8 mouse cellular contexts compared by ENCODE assay signal in genomic region chr14:106439282-106439681, GRCm38 (mm10).
DNase-seq lines count a peak whose midpoint lies in the region; ATAC-seq lines count a peak whose summit lies in the region.

No protein-coding gene starts in this region.

- no peak for ATAC-seq in CD4-positive, CD25-positive, alpha-beta regulatory T cell, adult 4 months

- peak; percentile 4 for DNase-seq in CD4-positive, CD25-positive, alpha-beta regulatory T cell, adult 2 months (ENCODE audit: low read depth, low spot score)
- peak; percentile 57 for DNase-seq in adrenal gland, adult 2 months
- DNase-seq in embryo, embryonic 11.5 days (ENCODE audit: low read depth, low spot score) = peak; percentile 46
- peak; percentile 16 to 47 for DNase-seq in heart, adult 9 months (ENCODE audit: low spot score in 2 of 2)
- DNase-seq in layer of hippocampus, adult 11-12 months (ENCODE audit: low spot score) = peak; percentile 56
- DNase-seq in lung, postnatal 10 days = peak; percentile 72
- peak; percentile 54 for DNase-seq in right cerebral cortex, postnatal 4 days

Comparison
In these comparisons a context has a peak if more than half of its experiments do, and no peak if none do; other contexts are left out.
1. DNase-seq: peak in every context shown above with its lines; median percentile 72 in lung, postnatal 10 days; 57 in adrenal gland, adult 2 months; 56 in layer of hippocampus, adult 11-12 months; 54 in right cerebral cortex, postnatal 4 days; 46 in embryo, embryonic 11.5 days; 32 in heart, adult 9 months; 4 in CD4-positive, CD25-positive, alpha-beta regulatory T cell, adult 2 months.